Mouse (Mus musculus): Measurements from ENCODE around the gene Pnpla3. TPM values are rescaled to one million over a fixed set of nuclear protein-coding genes. Genes with fewer than 3 reads are reported as not detected.

Gene Pnpla3
- total RNA-seq, 2 experiments from 2014 or later: 8.2 to 10.4 TPM

GRCm38 (mm10) chr15:84212756-84213105 is 45.1 kb downstream of the Pnpla3 start:
- intact Hi-C loops (cut with DNase I): loop anchor here (1.0 to 2.0 kb wide), 3 partner anchors 72 to 419 kb away; no protein-coding TSS in a partner anchor
- peak; percentile 58 to 69 for DNase-seq

GRCm38 (mm10) chr15:84213162-84213739 is 45.6 kb downstream of the Pnpla3 start:
- DNase-seq: no peak
- intact Hi-C loops (cut with DNase I): loop anchor here (2.0 kb wide), 1 partner anchor 72 kb away; no protein-coding TSS in a partner anchor

DNA sequence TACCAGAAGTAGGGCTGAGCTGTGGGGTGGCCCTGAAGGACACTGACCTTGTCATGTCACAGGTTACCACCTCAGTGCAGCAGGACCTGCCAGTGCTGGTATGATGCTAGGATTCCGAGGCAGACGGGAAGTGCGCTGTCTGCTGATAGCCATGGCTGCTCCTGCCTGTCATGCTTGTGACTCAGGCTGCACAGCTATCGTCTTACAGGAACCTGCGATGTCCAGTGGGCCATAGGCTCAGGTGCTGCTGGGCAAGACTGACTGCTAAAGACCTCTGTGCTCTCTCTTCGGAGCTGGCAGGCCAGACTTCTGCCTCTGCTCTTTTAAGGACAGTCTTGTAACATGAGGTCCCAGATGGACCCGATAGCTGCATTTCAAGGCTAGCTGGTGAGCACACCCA is 46.8 kb downstream of the Pnpla3 start:
- no peak for DNase-seq
- intact Hi-C loops (cut with DNase I): no loop called here

GRCm38 (mm10) chr15:84215273-84215672 is 47.6 kb downstream of the Pnpla3 start:
- DNase-seq: no peak
- intact Hi-C loops (cut with DNase I): no loop called here

DNA sequence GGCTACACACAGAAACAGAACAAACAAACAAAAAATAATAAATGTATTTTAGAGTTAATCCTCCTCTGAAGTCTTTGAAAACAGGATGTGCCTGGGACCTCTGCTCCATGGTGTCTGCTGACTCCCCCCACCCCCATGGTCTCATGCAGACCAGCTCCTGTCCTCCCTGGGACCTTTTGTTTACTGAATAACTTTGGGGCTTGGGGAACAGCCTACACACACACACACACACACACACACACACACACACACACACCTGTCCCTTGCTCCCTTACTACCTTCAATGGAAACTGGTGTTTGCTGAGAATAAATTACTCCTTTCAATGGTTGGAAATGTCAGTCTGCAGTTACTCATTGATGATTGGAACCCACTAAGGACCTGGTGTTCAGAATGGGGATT is 48.4 kb downstream of the Pnpla3 start:
- no peak for DNase-seq
- intact Hi-C loops (cut with DNase I): no loop called here

DNA sequence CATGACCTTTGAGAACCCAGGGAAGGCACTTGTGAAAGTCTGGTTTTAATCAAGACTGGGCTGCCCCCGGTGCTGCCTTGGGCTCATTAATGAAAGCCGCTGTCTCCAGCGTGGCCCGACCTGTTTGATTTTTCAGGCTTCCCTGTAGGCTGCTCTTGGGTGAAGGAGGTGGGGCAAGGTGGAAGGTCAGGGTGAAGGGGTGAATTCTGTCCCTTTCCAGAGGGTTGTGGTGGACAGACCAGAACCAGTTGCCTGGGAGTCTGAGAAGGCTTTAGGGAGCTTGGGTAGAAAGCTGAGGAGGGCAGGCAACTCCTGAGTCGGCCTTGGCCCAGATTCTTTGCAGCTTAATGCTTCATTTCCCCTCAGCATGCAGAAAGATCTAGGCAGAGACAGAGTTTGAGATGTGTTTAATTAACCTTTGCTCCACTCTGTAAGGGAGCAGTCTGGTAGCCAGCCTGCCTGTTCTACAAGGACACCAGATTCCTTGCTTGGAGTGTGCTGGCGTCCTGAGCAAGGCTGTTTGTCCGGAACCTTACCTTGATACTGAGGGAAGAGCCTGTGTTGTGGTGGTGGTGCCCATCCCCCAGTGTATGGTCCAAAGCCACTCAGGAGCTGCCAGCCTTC is 48.9 kb downstream of the Pnpla3 start:
- no peak for DNase-seq
- intact Hi-C loops (cut with DNase I): no loop called here

DNA sequence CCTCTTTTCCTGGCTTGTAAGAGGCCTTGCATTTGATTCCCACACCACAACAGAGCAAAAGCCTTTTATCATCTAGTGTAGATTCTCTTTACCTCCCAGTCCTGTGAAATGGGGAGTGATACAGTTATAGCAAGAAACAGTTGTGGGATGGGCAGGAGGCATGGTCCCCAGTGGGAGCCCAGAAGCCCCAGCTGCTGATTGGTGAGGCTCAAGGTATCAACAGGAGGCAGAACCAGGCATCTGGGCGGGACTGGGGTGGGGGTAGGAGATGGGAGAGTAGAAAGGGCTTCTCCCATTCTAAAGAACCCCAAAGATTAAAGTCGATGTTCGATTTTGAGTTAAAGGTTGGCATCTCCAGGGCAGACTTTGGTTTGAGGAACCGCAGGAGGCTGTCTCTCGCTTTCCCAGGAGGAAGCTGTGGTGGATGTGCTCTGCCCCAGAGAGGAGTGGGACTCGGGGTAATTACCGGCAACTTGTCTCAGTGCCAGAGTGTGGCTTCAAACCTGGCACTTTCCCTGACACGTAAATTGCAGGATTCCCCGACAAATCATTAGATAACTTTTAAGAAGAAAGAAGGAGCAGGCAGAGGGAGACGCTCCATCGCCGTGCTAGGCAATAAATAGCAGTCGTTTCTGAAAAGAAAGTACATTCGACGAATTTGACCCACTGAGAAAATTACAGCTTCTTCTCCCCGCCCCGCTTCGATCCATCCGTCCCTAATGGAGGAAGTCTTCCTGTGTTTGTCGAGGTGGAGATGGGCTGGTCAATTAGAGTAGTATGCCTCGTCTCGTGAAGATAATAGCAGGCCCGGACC is 50.5 kb downstream of the Pnpla3 start:
- intact Hi-C loops (cut with DNase I): no loop called here
- DNase-seq: no peak

GRCm38 (mm10) chr15:84218783-84219271 is 51.2 kb downstream of the Pnpla3 start:
- intact Hi-C loops (cut with DNase I): no loop called here
- peak in 1 of 2 experiments; percentile 30 for DNase-seq

DNA sequence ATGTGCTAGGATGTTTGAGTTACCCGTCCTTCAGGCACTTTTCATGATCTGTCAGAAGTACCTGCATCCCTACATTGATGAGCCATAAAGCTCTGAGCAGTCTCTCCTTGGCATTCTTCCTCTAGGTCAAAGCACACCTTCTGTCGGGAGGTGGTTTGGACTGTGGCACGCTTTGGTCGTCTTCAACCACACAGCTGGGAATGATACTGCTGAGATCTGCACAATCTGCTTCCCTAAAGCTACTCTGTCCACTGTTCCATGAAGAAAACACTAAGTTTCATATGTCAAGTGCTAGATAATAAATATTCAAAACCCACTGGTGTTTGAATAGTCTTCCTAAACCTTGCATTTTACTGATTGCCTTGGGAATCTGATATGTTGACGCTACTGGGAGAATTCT is 53.9 kb downstream of the Pnpla3 start:
- intact Hi-C loops (cut with DNase I): no loop called here
- no peak for DNase-seq

- intact Hi-C loops (cut with DNase I): no loop called here
- peak in 1 of 2 experiments; percentile 28 for DNase-seq
Measured at GRCm38 (mm10) chr15:84223423-84223822, 55.8 kb downstream of the Pnpla3 start.

- intact Hi-C loops (cut with DNase I): no loop called here
- DNase-seq: no peak
Measured at GRCm38 (mm10) chr15:84224779-84225178, 57.1 kb downstream of the Pnpla3 start.

DNA sequence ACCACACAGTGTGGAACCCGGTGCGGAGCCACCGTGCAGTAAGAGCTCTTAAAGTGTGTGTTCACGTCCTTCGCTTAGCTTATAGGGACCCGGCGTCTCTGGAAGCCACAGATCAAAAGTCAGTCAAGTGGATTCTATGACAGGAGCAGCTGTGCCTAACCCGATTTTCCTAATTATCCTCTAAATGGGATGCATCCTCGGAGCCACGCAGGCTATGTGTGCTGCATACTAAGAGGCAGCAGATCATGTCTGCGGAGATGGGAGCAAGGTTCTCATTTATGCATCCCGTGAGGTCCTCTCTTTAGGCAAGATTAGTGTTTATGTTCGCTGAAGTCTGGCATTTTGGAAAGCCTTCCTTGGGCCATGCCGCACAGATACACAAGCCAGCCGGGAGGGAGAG is 59.3 kb downstream of the Pnpla3 start:
- DNase-seq: no peak
- intact Hi-C loops (cut with DNase I): no loop called here

DNA sequence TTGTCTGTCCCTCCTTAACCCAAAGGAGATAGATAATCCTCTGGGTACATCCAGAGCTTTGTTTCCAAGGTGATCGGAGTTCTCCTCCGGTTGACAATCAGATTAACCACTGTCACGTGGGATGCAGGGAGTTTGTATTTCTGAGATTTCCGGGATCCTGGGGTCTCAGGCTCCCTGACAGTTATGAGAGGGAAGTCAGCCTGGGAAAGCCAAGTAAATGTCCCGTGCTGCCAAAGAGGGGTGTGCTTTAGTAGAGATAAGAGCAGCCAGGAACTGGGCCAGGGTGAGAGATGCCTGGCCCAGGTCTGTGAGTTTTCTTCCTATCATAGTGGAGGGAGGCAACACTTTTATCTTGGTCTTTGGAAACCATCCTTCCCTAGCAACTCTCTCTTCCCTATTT is 63.0 kb downstream of the Pnpla3 start:
- DNase-seq: peak in 1 of 2 experiments; percentile 54
- intact Hi-C loops (cut with DNase I): no loop called here

DNA sequence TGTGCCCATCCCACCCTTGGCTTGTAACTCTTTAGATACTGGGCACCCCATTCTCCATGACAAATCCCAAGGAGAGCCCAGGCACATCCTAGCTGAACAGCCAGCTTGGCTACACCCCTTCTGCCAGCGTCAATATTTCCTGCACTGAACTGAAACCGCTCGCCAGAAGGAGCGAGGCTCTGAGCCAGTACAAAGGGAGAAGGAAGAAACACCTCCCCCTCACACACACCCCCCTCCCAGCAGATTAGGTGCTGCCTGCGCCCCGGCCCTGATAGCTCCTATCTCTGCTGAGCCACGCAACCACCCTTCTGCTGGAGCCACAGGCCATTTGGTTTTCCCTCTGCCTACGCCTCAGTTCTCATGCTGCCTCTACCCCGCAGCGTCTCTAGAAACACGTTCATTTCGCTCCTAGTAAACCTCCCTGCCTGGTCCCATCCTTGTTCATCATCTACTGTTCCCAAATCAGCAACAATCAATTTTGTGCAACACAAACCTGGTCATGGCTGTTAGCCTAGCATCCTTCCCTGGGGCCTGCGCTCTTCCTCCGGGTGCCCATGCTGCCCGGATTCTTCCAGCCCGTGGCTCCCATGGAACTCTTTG is 63.6 kb downstream of the Pnpla3 start:
- peak; percentile 51 to 55 for DNase-seq
- intact Hi-C loops (cut with DNase I): no loop called here

DNA sequence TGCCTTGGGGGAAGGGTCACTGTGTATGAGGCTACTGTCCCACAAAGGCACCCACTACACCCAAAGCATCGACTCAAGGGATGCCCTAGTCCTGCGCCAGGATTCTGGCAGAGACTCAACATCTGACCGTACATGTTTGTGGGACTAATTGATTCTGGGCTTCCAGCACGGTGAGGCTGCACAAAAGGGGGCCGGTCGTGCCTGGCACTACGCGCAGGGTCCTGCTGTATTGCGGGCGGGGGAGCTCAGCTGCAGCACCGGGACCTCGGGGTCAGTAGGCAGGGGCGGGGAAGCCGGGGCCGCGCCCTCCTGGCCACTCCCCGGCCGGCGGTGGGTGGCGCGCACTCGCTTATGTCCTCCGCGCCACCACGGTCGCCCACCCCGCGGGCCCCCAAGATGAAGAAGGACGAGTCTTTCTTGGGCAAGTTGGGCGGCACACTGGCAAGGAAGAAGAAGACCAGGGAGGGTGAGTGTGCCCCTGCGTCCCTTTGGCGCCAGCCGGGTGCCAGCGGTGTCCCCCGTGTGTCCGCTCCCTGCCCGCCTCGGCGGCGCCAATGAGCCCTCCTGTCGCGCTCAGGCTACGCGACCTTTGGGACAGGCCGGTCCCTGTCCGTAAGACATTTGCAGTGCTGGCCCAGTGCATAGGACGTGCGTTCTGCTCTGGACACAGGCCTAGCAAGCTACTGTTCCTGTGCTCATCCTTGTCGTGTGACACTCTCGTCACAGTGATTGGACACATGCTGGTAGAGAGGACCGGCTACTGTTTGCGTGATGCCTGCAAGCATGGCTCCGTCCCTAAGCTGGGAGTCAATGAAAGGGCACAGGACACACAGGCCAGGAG is 64.3 kb downstream of the Pnpla3 start, which contains the start of gene Parvb:
Gene Parvb (plus strand): TSS at position 323 of the 841 bp plus-strand sequence.
- intact Hi-C loops (cut with DNase I): no loop called here
- DNase-seq: peak; percentile 71 to 76

DNA sequence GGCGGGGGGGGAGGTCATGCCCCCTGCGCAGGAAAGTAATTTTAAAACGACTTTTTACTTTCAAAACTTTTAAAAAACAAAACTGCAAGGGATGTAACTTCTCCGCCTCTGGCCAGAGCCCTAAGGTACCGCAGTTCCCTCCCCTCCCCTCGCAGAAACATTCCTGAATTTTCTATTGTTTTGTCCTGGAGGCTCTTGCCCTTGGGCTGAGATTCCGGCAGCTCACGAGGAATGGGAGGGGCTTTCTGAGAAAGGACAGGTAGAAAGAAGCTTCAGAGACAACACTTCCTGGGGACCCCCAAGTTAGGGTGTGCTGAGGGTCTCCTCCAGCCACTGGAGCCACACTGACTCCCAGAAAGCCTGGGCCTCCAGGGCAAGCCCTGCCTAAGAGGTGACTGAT is 65.0 kb downstream of the Pnpla3 start:
- DNase-seq: no peak
- intact Hi-C loops (cut with DNase I): no loop called here

- no peak for DNase-seq
- intact Hi-C loops (cut with DNase I): no loop called here
Measured at GRCm38 (mm10) chr15:84234794-84235581, 67.4 kb downstream of the Pnpla3 start.

GRCm38 (mm10) chr15:84235646-84236045 is 68.0 kb downstream of the Pnpla3 start:
- intact Hi-C loops (cut with DNase I): no loop called here
- peak; percentile 50 to 61 for DNase-seq

Measured in heart, postnatal 14 days (tissue).